Mouse (Mus musculus): ENCODE measurements around the gene Rims4.

DNA sequence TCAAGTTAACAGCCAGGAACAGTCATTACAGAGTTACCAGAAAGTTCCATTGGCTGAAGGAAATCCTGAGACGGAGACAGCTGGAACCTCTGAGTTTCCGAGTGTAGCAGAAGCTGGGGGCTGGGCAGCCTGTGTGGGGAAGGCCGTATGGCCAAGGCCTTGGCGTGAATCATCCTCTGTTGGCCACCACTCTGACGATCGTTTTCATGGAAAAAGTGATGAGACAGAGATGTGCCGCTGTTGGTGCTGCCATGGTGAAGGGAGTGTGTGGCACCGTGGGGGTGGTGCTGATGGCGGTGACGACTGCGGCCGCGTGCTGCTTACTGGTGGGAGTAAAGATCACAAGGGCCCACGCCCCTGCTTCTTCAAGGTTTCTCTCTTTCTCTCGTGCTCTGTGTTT lies 27.7 kb upstream of the Rims4 start:
- TF ChIP-seq POLR2A (IDR thresholded peaks at IDR 0.05; ENCODE audit: borderline replicate concordance, control insufficient read depth, low read depth, low read length) (no peak), CTCF (IDR thresholded peaks at IDR 0.05; ENCODE audit: control insufficient read depth, insufficient read depth, low read length) (no peak)
